ENCODE assay signal across 7 mouse cellular contexts in genomic region chr17:14693048-14693993, GRCm38 (mm10). TPM values are rescaled to one million over a fixed set of nuclear protein-coding genes. Genes with fewer than 3 reads are reported as not detected.
DNase-seq lines count a peak whose midpoint lies in the region; ATAC-seq lines count a peak whose summit lies in the region.

No protein-coding gene starts in this region.

- peak overlapping the region; percentile 42 for H3K4me2 ChIP-seq in neural tube, embryonic 11.5 days (ENCODE audit: low read depth)
- H3K4me2 ChIP-seq in embryonic facial prominence, embryonic 15.5 days (replicated peaks): peak overlapping the region; percentile 49
- peak overlapping the region; percentile 61 for H3K4me2 ChIP-seq in limb, embryonic 12.5 days
- peak overlapping the region; percentile 51 for H3K4me2 ChIP-seq in stomach, embryonic 16.5 days (ENCODE audit: low read depth, low read length)

- peak; percentile 23 for DNase-seq in neural tube, embryonic 11.5 days (ENCODE audit: low spot score)
- no peak for DNase-seq in neural tube, embryonic 10.5 days (ENCODE audit: extremely low spot score, low spot score)
- no peak for DNase-seq in thymus, postnatal 4 days
- no peak for DNase-seq in frontal cortex, postnatal 14 days (ENCODE audit: low spot score in 2 of 2)

- ATAC-seq in neural tube, embryonic 11.5 days (ENCODE audit: insufficient read depth, low FRiP score, low TSS enrichment): peak; percentile 57; the same call in 1 of the 2 replicates
- ATAC-seq in embryonic facial prominence, embryonic 15.5 days (ENCODE audit: insufficient number of reproducible peaks, low FRiP score, low TSS enrichment, low read depth): no peak
- no peak for ATAC-seq in limb, embryonic 12.5 days (ENCODE audit: insufficient number of reproducible peaks, insufficient read depth, low FRiP score, low TSS enrichment, low read depth)
- no peak for ATAC-seq in stomach, embryonic 16.5 days (ENCODE audit: insufficient read depth, low FRiP score)

- no peaks in the 10 kb centered on the region; the same call in 1 of the 2 replicates for H3K4me1 ChIP-seq in neural tube, embryonic 11.5 days (ENCODE audit: control insufficient read depth, insufficient read depth, low read length)
- peaks cover 28% of the 10 kb centered on the region for H3K4me1 ChIP-seq in embryonic facial prominence, embryonic 15.5 days
- H3K4me1 ChIP-seq in limb, embryonic 12.5 days (replicated peaks): peaks cover 18% of the 10 kb centered on the region
- H3K4me1 ChIP-seq in stomach, embryonic 16.5 days (ENCODE audit: control insufficient read depth, insufficient read depth, low read length): peaks cover 16% of the 10 kb centered on the region

- WGBS in neural tube, embryonic 11.5 days: 5% methylated on average over 9 of the region's 9 CpGs
- WGBS in embryonic facial prominence, embryonic 15.5 days: 6% methylated on average over 9 of the region's 9 CpGs
- WGBS in limb, embryonic 12.5 days: 7% methylated on average over 9 of the region's 9 CpGs
- WGBS in stomach, embryonic 16.5 days: 21% methylated on average over 9 of the region's 9 CpGs

- H3K36me3 ChIP-seq in neural tube, embryonic 11.5 days (ENCODE audit: control insufficient read depth, insufficient read depth, low read length): no peaks in the 10 kb centered on the region
- 0 out of 2 replicates have a peak, but pooled peaks cover 12% of the 10 kb centered on the region for H3K36me3 ChIP-seq in embryonic facial prominence, embryonic 15.5 days
- no peaks in the 10 kb centered on the region for H3K36me3 ChIP-seq in limb, embryonic 12.5 days
- H3K36me3 ChIP-seq in stomach, embryonic 16.5 days (ENCODE audit: control insufficient read depth, insufficient read depth, low read length): 0 out of 2 replicates have a peak, but pooled peaks cover 4% of the 10 kb centered on the region

- H3K27me3 ChIP-seq in neural tube, embryonic 11.5 days (ENCODE audit: control insufficient read depth, insufficient read depth, low read length): no peaks in the 10 kb centered on the region
- no peaks in the 10 kb centered on the region for H3K27me3 ChIP-seq in embryonic facial prominence, embryonic 15.5 days
- H3K27me3 ChIP-seq in limb, embryonic 12.5 days: no peaks in the 10 kb centered on the region; the same call in 1 of the 2 replicates
- no peaks in the 10 kb centered on the region for H3K27me3 ChIP-seq in stomach, embryonic 16.5 days (ENCODE audit: control insufficient read depth, insufficient read depth, low read length)

- no peaks in the 10 kb centered on the region for H3K9me3 ChIP-seq in neural tube, embryonic 11.5 days (ENCODE audit: control insufficient read depth, low read length)
- H3K9me3 ChIP-seq in embryonic facial prominence, embryonic 15.5 days (replicated peaks): no peaks in the 10 kb centered on the region
- H3K9me3 ChIP-seq in limb, embryonic 12.5 days: no peaks in the 10 kb centered on the region
- no peaks in the 10 kb centered on the region for H3K9me3 ChIP-seq in stomach, embryonic 16.5 days (replicated peaks; ENCODE audit: control insufficient read depth, low read length)

- no peak overlapping the region for H3K9ac ChIP-seq in neural tube, embryonic 11.5 days (ENCODE audit: low read length)
- peak overlapping the region; percentile 21; the same call in 1 of the 2 replicates for H3K9ac ChIP-seq in embryonic facial prominence, embryonic 15.5 days
- H3K9ac ChIP-seq in limb, embryonic 12.5 days (replicated peaks): peak overlapping the region; percentile 48; the same call in 1 of the 2 replicates
- H3K9ac ChIP-seq in stomach, embryonic 16.5 days (ENCODE audit: low read length): peak overlapping the region; percentile 71

- H3K27ac ChIP-seq in neural tube, embryonic 11.5 days (ENCODE audit: low read depth, low read length): no peak overlapping the region
- H3K27ac ChIP-seq in embryonic facial prominence, embryonic 15.5 days (replicated peaks): peak overlapping the region; percentile 83
- 0 out of 2 replicates have a peak overlapping the region, but pooled peaks have one; percentile 35 for H3K27ac ChIP-seq in limb, embryonic 12.5 days
- H3K27ac ChIP-seq in stomach, embryonic 16.5 days (ENCODE audit: low read length): peak overlapping the region; percentile 77

- 0 out of 2 replicates have a peak overlapping the region, but pooled peaks have one; percentile 14 for H3K4me3 ChIP-seq in neural tube, embryonic 11.5 days (ENCODE audit: low read depth, low read length)
- H3K4me3 ChIP-seq in embryonic facial prominence, embryonic 15.5 days (replicated peaks): peak overlapping the region; percentile 47
- H3K4me3 ChIP-seq in limb, embryonic 12.5 days (replicated peaks): peak overlapping the region; percentile 38
- peak overlapping the region; percentile 55 for H3K4me3 ChIP-seq in stomach, embryonic 16.5 days (replicated peaks; ENCODE audit: low read length)

RNA-seq across cellular contexts. Expression of gene Thbs2, which starts 0.7 kb away (rescaled TPM):
- polyA plus RNA-seq in neural tube, embryonic 11.5 days (2014; fragmentation: Nextera tagmentation; extraction: Ambion mirVana): 3.1 and 3.8 TPM in 2 replicates
- 72.0 and 86.0 TPM in 2 replicates for polyA plus RNA-seq in embryonic facial prominence, embryonic 15.5 days (2015; fragmentation: Nextera tagmentation; extraction: Ambion mirVana)
- polyA plus RNA-seq in limb, embryonic 12.5 days (2016; fragmentation: Nextera tagmentation; extraction: Ambion mirVana): 4.7 and 6.7 TPM in 2 replicates
- 54.9 and 59.8 TPM in 2 replicates for polyA plus RNA-seq in stomach, embryonic 16.5 days (2015; fragmentation: Nextera tagmentation; extraction: Ambion mirVana)
